Mouse (Mus musculus) E14TG2a.4 (cell line): ENCODE measurements around the gene Spaca4.
A peak's percentile ranks its signal among the peaks of the same experiment; 100 is the strongest.

Experiments
- H3K27me3 ChIP-seq: 2 replicates; pipeline ENCODE4 v1.6.1; 2014; ENCODE audit warnings: low read length, control low read depth; ENCODE audit not compliant: insufficient read depth
- H3K36me3 ChIP-seq: 2 replicates; pipeline ENCODE4 v1.6.1; 2014; ENCODE audit warnings: low read length, control low read depth; ENCODE audit not compliant: insufficient read depth
- H3K4me1 ChIP-seq: replicated peaks from 2 replicates; pipeline ENCODE4 v1.6.1; 2014; ENCODE audit warnings: low read depth, low read length, control low read depth
- H3K4me3 ChIP-seq: replicated peaks from 2 replicates; pipeline ENCODE4 v1.5.1; 2014; ENCODE audit warnings: mild to moderate bottlenecking, low read length
- H3K9me3 ChIP-seq: 2 replicates; pipeline ENCODE4 v1.6.1; 2014; ENCODE audit warnings: low read length, control low read depth
- CTCF ChIP-seq: conservative IDR thresholded peaks from 2 replicates; pipeline ENCODE4 v1.5.1; 2014; ENCODE audit warnings: low read length
- NANOG ChIP-seq: IDR thresholded peaks from 2 replicates; pipeline ENCODE4 v1.6.1; 2014; ENCODE audit warnings: borderline replicate concordance, low read length, mixed read lengths
- POU5F1 ChIP-seq: IDR thresholded peaks from 2 replicates; pipeline ENCODE4 v1.6.1; 2014; ENCODE audit warnings: low read length, borderline replicate concordance

Gene Spaca4

GRCm38 (mm10) chr7:45725713-45726112 lies at the start of gene Spaca4:
Gene Spaca4, minus strand, starts transcription at chr7:45725813.
- Histone ChIP-seq H3K4me3 (no peak within 1 kb of the TSS), H3K9me3 (no peaks in the 10 kb centered on the region), H3K36me3 (peaks cover 70% of the 10 kb centered on the region), H3K27me3 (no peaks in the 10 kb centered on the region), H3K4me1 (peaks cover 68% of the 10 kb centered on the region)
- no peak for TF ChIP-seq CTCF
- TF ChIP-seq NANOG: no peak
- no peak for TF ChIP-seq POU5F1

GRCm38 (mm10) chr7:45775237-45775636 lies 49.6 kb upstream of the Spaca4 start:
- H3K4me1 ChIP-seq: peaks cover 17% of the 10 kb centered on the region
- no peak overlapping the region for H3K4me3 ChIP-seq
- H3K27me3 ChIP-seq: peaks cover 22% of the 10 kb centered on the region
- TF ChIP-seq NANOG (no peak), CTCF (no peak)
- no peaks in the 10 kb centered on the region for H3K9me3 ChIP-seq
- H3K36me3 ChIP-seq: no peaks in the 10 kb centered on the region

- H3K9me3 ChIP-seq: peaks cover 4% of the 10 kb centered on the region; the same call in 1 of the 2 replicates
- TF ChIP-seq CTCF: no peak
- TF ChIP-seq POU5F1: no peak
- TF ChIP-seq NANOG: no peak
- H3K36me3 ChIP-seq: no peaks in the 10 kb centered on the region
- H3K4me3 ChIP-seq: no peak overlapping the region
- H3K4me1 ChIP-seq: peaks cover 18% of the 10 kb centered on the region; the same call in 1 of the 2 replicates
- H3K27me3 ChIP-seq: peaks cover 19% of the 10 kb centered on the region
Measured at GRCm38 (mm10) chr7:45771101-45771500, 45.5 kb upstream of the Spaca4 start.

GRCm38 (mm10) chr7:45770427-45771082 lies 44.9 kb upstream of the Spaca4 start:
- H3K36me3 ChIP-seq: no peaks in the 10 kb centered on the region
- H3K4me1 ChIP-seq: peaks cover 20% of the 10 kb centered on the region; the same call in 1 of the 2 replicates
- H3K9me3 ChIP-seq: peaks cover 4% of the 10 kb centered on the region; the same call in 1 of the 2 replicates
- H3K4me3 ChIP-seq: no peak overlapping the region
- H3K27me3 ChIP-seq: peaks cover 14% of the 10 kb centered on the region; the same call in 1 of the 2 replicates
- no peak for TF ChIP-seq NANOG
- no peak for TF ChIP-seq POU5F1
- TF ChIP-seq CTCF: no peak

GRCm38 (mm10) chr7:45767500-45767899 lies 41.9 kb upstream of the Spaca4 start:
- H3K27me3 ChIP-seq: peaks cover 4% of the 10 kb centered on the region; the same call in 1 of the 2 replicates
- H3K4me3 ChIP-seq: no peak overlapping the region
- TF ChIP-seq CTCF: peak; percentile 24; the same call in 1 of the 2 replicates
- no peak for TF ChIP-seq NANOG
- TF ChIP-seq POU5F1: no peak
- H3K4me1 ChIP-seq: peaks cover 20% of the 10 kb centered on the region; the same call in 1 of the 2 replicates
- H3K36me3 ChIP-seq: no peaks in the 10 kb centered on the region
- peaks cover 4% of the 10 kb centered on the region; the same call in 1 of the 2 replicates for H3K9me3 ChIP-seq

GRCm38 (mm10) chr7:45766764-45767163 lies 41.2 kb upstream of the Spaca4 start:
- H3K27me3 ChIP-seq: peaks cover 4% of the 10 kb centered on the region; the same call in 1 of the 2 replicates
- no peaks in the 10 kb centered on the region for H3K36me3 ChIP-seq
- no peak overlapping the region for H3K4me3 ChIP-seq
- TF ChIP-seq POU5F1: no peak
- peaks cover 4% of the 10 kb centered on the region; the same call in 1 of the 2 replicates for H3K9me3 ChIP-seq
- H3K4me1 ChIP-seq: peaks cover 20% of the 10 kb centered on the region; the same call in 1 of the 2 replicates

- H3K36me3 ChIP-seq: no peaks in the 10 kb centered on the region
- H3K4me3 ChIP-seq: 0 out of 2 replicates have a peak overlapping the region, but pooled peaks have one; percentile 7
- peaks cover 4% of the 10 kb centered on the region; the same call in 1 of the 2 replicates for H3K27me3 ChIP-seq
- peaks cover 17% of the 10 kb centered on the region; the same call in 1 of the 2 replicates for H3K4me1 ChIP-seq
- no peak for TF ChIP-seq CTCF
- TF ChIP-seq NANOG: no peak
- no peak for TF ChIP-seq POU5F1
- H3K9me3 ChIP-seq: peaks cover 4% of the 10 kb centered on the region; the same call in 1 of the 2 replicates
Measured at GRCm38 (mm10) chr7:45765995-45766394, 40.4 kb upstream of the Spaca4 start.

- H3K36me3 ChIP-seq: no peaks in the 10 kb centered on the region
- no peak for TF ChIP-seq NANOG
- no peak for TF ChIP-seq POU5F1
- no peak for TF ChIP-seq CTCF
- no peaks in the 10 kb centered on the region; the same call in 1 of the 2 replicates for H3K4me1 ChIP-seq
- H3K4me3 ChIP-seq: no peak overlapping the region
- H3K9me3 ChIP-seq: peaks cover 11% of the 10 kb centered on the region
- H3K27me3 ChIP-seq: peaks cover 36% of the 10 kb centered on the region
Measured at GRCm38 (mm10) chr7:45760151-45760550, 34.5 kb upstream of the Spaca4 start.
